Mouse (Mus musculus): Measurements from ENCODE around the gene Mto1. TPM values are rescaled to one million over a fixed set of nuclear protein-coding genes. Genes with fewer than 3 reads are reported as not detected.

The Mto1 gene
- polyA plus RNA-seq (2012; ENCODE audit: low replicate concordance) = 32.5 and 40.6 TPM in 2 replicates

DNA sequence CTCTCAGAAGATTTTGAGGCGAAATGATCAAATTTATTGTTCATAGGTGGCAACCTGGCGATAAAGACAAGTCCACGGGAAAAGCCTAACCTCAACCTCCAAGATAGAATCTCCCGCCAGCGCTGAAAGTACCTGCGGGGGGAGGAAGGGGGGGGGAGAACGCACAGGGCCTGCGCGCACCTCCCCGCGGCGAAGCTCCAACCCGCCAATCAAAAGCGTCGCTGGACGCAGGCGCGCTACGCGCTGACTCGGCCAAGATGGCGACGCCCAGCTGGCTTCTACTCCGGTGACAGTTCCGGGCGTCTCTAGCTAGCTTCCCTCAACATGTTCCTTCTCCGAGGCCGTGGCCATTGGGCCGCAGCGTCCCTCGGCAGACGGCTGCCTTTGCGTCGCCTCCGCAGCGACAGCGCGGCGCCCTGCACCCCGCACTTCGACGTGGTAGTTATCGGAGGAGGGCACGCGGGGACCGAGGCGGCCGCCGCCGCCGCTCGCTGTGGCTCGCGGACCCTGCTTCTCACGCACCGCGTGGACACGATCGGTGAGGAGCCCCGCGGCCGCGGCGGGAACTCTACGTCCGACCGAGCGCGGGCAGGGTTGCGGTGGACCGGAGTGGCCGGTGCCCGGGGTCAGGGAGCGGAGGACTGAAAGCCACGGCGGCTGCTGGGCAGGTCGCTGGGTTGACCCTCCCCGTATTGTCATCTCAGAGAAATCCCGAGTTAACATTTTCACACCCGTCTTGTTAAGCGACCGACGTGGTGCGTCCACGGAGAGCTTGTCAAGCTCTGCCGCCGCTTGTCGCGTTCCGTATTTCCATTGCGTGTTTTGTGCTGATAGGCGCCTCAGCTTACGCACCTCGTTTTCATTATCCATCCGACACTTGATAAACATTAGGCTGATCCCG lies at the start of gene Mto1, which contains the start of gene Gm17324:
Gene Mto1, plus strand, starts transcription at position 236 of the 901 bp plus-strand sequence.
Gene Gm17324, minus strand, starts transcription at position 814 of the 901 bp plus-strand sequence.

GRCm38 (mm10) chr9:78442579-78443392 lies 5.2 kb upstream of the Mto1 start, which contains the start of gene Cgas:
TSS of gene Cgas (minus strand) at chr9:78443237.

GRCm38 (mm10) chr9:78488890-78489420 lies 40.9 kb downstream of the Mto1 start, which contains the start of gene Eef1a1:
TSS of gene Eef1a1 (minus strand) at chr9:78489151.

Other genes with a start within 250 kb of the Mto1 start
- gene Gsta1, start 217.6 kb upstream of the Mto1 start, polyA plus RNA-seq (2012; ENCODE audit: low replicate concordance) = not detected in 2 replicates
- not detected in 2 replicates for gene Gm3776, start 191.1 kb upstream of the Mto1 start, polyA plus RNA-seq (2012; ENCODE audit: low replicate concordance)
- gene Gm10639, start 158.3 kb upstream of the Mto1 start, polyA plus RNA-seq (2012; ENCODE audit: low replicate concordance) = not detected in 2 replicates
- not detected in 2 replicates for gene Omt2a, start 133.4 kb upstream of the Mto1 start, polyA plus RNA-seq (2012; ENCODE audit: low replicate concordance)
- gene Omt2b, start 120.6 kb upstream of the Mto1 start, polyA plus RNA-seq (2012; ENCODE audit: low replicate concordance) = 0.23 TPM in 1 of 2 replicates, not detected in the other
- not detected in 2 replicates for gene Gsta2, start 92.4 kb upstream of the Mto1 start, polyA plus RNA-seq (2012; ENCODE audit: low replicate concordance)
- gene Dppa5a, start 80.0 kb upstream of the Mto1 start, polyA plus RNA-seq (2012; ENCODE audit: low replicate concordance) = not detected in 2 replicates
- not detected in 2 replicates for gene Ooep, start 69.5 kb upstream of the Mto1 start, polyA plus RNA-seq (2012; ENCODE audit: low replicate concordance)
- 0.08 TPM in 1 of 2 replicates, not detected in the other for gene Ddx43, start 52.4 kb upstream of the Mto1 start, polyA plus RNA-seq (2012; ENCODE audit: low replicate concordance)
- 3.6 and 4.6 TPM in 2 replicates for gene Cgas, start 5.0 kb upstream of the Mto1 start, polyA plus RNA-seq (2012; ENCODE audit: low replicate concordance)
- 0.47 and 1.4 TPM in 2 replicates for gene Gm17324, start 578 bp downstream of the Mto1 start, polyA plus RNA-seq (2012; ENCODE audit: low replicate concordance)
- 232 and 331 TPM in 2 replicates for gene Eef1a1, start 40.9 kb downstream of the Mto1 start, polyA plus RNA-seq (2012; ENCODE audit: low replicate concordance)
- gene Slc17a5, start 139.8 kb downstream of the Mto1 start, polyA plus RNA-seq (2012; ENCODE audit: low replicate concordance) = 0.84 and 3.2 TPM in 2 replicates
- not detected in 2 replicates for gene Cd109, start 167.3 kb downstream of the Mto1 start, polyA plus RNA-seq (2012; ENCODE audit: low replicate concordance)

Data from leukemia stem cell, adult 10-12 weeks (primary cell).